Mouse (Mus musculus) thymus, adult 2 months (tissue): ENCODE measurements around the gene Tspan5.

Experiments
- CTCF ChIP-seq: fragments of 200-500 bp; IDR thresholded peaks from 2 replicates; pipeline ENCODE4 v1.5.1; 2012; ENCODE audit warnings: mild to moderate bottlenecking, control low read depth, low read length, moderate library complexity, borderline replicate concordance; ENCODE audit not compliant: control insufficient read depth, poor library complexity, insufficient read depth; ENCODE audit errors: extremely low read depth
- POLR2A ChIP-seq: fragments of 200-500 bp; IDR thresholded peaks from 2 replicates; pipeline ENCODE4 v1.6.1; 2012; ENCODE audit warnings: mild to moderate bottlenecking, low read length, control low read depth, moderate library complexity; ENCODE audit not compliant: control insufficient read depth, poor library complexity, insufficient read depth; ENCODE audit errors: extremely low read depth

- TF ChIP-seq CTCF (no peak), POLR2A (no peak)
Measured at GRCm38 (mm10) chr3:138754328-138754727, 12.3 kb downstream of the Tspan5 start.
